Mouse (Mus musculus) embryonic facial prominence, embryonic 11.5 days (tissue): ENCODE data around the gene Rsf1. TPM values are rescaled to one million over a fixed set of nuclear protein-coding genes. Genes with fewer than 3 reads are reported as not detected.

Experiments used
- ATAC-seq: fragments of 200-750 bp; cut with Nextera tagmentation; replicated peaks from 2 replicates; pipeline ENCODE4 v1.8.0; 2017; ENCODE audit warnings: low read depth; ENCODE audit not compliant: insufficient number of reproducible peaks, low FRiP score, low TSS enrichment
- DNase-seq: peaks from one replicate; pipeline ENCODE4 v3.0.0-alpha.2; 2015; ENCODE audit warnings: low spot score
- H3K27ac ChIP-seq: fragments of 300-500 bp; sonication (generic); replicated peaks from 2 replicates; pipeline ENCODE4 v1.5.1; 2014; ENCODE audit warnings: mild to moderate bottlenecking, low read depth, low read length, control low read depth
- H3K27me3 ChIP-seq: fragments of 300-500 bp; sonication (generic); 2 replicates; pipeline ENCODE4 v1.6.1; 2014; ENCODE audit warnings: mild to moderate bottlenecking, low read length, moderate library complexity, mixed read lengths; ENCODE audit not compliant: control insufficient read depth, insufficient read depth
- H3K36me3 ChIP-seq: fragments of 300-500 bp; sonication (generic); replicated peaks from 2 replicates; pipeline ENCODE4 v1.6.1; 2014; ENCODE audit warnings: low read depth, mild to moderate bottlenecking, low read length, moderate library complexity, mixed read lengths; ENCODE audit not compliant: control insufficient read depth, insufficient read depth
- H3K4me1 ChIP-seq: fragments of 300-500 bp; sonication (generic); 2 replicates; pipeline ENCODE4 v1.6.1; 2014; ENCODE audit warnings: low read length, mixed read lengths; ENCODE audit not compliant: control insufficient read depth, insufficient read depth
- H3K4me2 ChIP-seq: fragments of 300-500 bp; sonication (generic); 2 replicates; pipeline ENCODE4 v1.6.1; 2014; ENCODE audit warnings: low read depth, mild to moderate bottlenecking, control low read depth, low read length, moderate library complexity
- H3K4me3 ChIP-seq: fragments of 300-500 bp; sonication (generic); 2 replicates; pipeline ENCODE4 v1.5.1; 2014; ENCODE audit warnings: low read depth, low read length, control low read depth
- H3K9ac ChIP-seq: fragments of 300-500 bp; sonication (generic); replicated peaks from 2 replicates; pipeline ENCODE4 v1.6.1; 2014; ENCODE audit warnings: mild to moderate bottlenecking, control low read depth, low read length
- H3K9me3 ChIP-seq: fragments of 300-500 bp; sonication (generic); replicated peaks from 2 replicates; pipeline ENCODE4 v1.6.1; 2016; ENCODE audit warnings: mild to moderate bottlenecking, low read length, inconsistent platforms, mixed read lengths; ENCODE audit not compliant: control insufficient read depth
- WGBS: fragments of 180-500 bp; shearing (Covaris S2); extraction: QIAGEN DNeasy Blood & Tissue Kit; methylation state at CpG from one replicate; pipeline ENCODE4 v1.1.7; 2014; 5-methylcytosine and 5-hydroxymethylcytosine counted together
- polyA plus RNA-seq: library from polyadenylated mRNA; unstranded; fragments of >200 nt; fragmentation: Nextera tagmentation; extraction: Ambion mirVana; gene quantifications from 2 replicates; pipeline ENCODE4 v1.2.1, GENCODE M21; 2014

Rsf1 gene
- polyA plus RNA-seq, 1 experiment from 2014 or later = 26.0 TPM

DNA sequence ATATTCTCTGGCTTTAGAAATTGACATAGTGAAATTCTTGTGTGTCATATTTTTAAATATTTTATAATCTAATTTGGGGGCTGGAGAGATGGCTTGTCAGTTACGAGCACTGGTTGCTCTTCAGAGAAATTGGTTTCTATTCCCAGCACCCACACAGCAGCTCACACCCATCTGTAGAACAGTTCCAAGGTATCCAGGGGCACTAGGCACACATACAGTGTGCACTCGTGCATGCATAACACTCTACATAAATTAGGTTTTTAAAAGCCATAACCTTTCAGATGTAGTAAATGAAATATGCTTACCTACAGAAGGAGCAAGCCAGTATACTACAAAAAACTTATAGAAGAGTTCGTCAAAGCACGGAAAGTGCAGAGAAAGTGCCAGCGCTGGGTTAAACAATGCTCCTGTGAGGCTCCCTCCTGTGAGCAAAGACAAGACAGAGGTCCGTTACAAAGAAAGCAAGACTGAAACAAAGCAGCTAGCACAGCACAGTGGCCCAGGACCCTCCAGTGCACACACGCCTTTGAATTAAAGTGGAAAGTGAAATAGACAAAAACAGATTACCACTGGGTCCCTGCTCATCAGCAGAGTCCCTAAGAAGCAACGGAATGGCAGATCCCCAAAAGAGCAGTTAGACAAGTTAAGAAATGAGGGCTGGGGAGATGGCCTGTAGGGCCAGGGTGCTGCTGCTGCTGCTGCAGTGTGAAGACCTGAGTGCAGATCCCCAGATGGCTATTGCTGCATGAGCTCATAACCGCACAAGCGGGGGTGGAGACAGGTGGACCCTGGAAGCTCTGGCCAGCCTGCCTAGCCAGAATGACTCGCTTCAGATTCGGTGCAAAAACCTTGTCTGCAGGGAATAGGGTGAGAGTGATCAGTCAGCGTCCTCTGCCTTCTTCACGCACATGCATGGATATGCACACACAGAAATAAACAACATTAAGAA lies 149.3 kb downstream of the Rsf1 start:
- 0 out of 2 replicates have a peak, but pooled peaks have one; percentile 8 for ATAC-seq
- 56% methylated on average over 14 of the region's 14 CpGs for WGBS
- Histone ChIP-seq H3K4me3 (no peak overlapping the region), H3K4me2 (no peak overlapping the region), H3K4me1 (no peaks in the 10 kb centered on the region), H3K9ac (no peak overlapping the region), H3K9me3 (no peaks in the 10 kb centered on the region), H3K36me3 (no peaks in the 10 kb centered on the region), H3K27ac (no peak overlapping the region), H3K27me3 (no peaks in the 10 kb centered on the region)
- DNase-seq = no peak

DNA sequence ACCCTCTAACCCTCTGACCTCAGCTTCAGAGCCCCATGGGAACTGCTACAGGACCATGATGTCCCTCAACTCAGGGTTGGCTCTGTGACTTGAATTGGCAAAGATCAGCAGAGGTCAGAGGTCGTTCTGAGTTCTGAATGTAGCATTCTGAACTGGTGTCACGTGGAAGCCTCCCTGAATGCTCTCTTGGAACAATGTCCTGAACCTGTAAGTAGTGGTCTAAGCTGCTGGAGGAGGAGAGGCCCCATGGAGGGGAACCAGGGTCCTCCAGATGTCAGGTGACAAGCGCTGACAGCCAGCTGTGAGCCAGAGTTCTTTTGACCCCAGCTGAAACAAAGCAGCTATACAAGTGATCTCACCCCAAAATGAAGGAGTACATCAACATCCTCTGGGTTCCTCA lies 150.7 kb downstream of the Rsf1 start:
- Histone ChIP-seq H3K9ac (no peak overlapping the region), H3K27ac (no peak overlapping the region), H3K4me2 (no peak overlapping the region), H3K4me3 (no peak overlapping the region), H3K9me3 (no peaks in the 10 kb centered on the region), H3K36me3 (no peaks in the 10 kb centered on the region), H3K4me1 (no peaks in the 10 kb centered on the region), H3K27me3 (no peaks in the 10 kb centered on the region)
- DNase-seq (no peak), ATAC-seq (no peak)
- 40% methylated on average over 3 of the region's 3 CpGs for WGBS

DNA sequence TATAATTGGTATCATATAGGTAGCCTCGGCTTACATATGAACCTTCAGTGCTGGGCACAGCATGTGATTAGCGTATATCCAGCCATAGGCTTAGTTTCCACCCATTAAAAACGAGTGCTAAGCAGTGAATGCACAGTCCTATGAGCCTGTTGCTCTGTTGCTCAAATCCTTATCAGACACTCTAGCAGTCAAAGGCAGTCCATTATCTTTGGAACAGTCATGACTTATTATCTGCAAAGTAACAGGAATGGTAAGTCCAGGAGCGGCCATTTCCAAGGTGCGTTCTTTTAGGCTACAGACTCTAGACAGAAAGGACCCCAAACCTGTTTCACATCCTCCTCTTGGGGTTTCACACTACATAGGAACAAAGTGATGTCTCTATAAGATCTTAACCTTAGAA lies 153.9 kb downstream of the Rsf1 start:
- Histone ChIP-seq H3K4me2 (no peak overlapping the region), H3K9ac (no peak overlapping the region), H3K4me3 (no peak overlapping the region), H3K27me3 (peaks cover 2% of the 10 kb centered on the region; the same call in 1 of the 2 replicates), H3K36me3 (no peaks in the 10 kb centered on the region), H3K27ac (no peak overlapping the region), H3K4me1 (no peaks in the 10 kb centered on the region; the same call in 1 of the 2 replicates), H3K9me3 (no peaks in the 10 kb centered on the region)
- WGBS = 89% methylated on average over 5 of the region's 5 CpGs
- no peak for DNase-seq
- ATAC-seq = no peak

DNA sequence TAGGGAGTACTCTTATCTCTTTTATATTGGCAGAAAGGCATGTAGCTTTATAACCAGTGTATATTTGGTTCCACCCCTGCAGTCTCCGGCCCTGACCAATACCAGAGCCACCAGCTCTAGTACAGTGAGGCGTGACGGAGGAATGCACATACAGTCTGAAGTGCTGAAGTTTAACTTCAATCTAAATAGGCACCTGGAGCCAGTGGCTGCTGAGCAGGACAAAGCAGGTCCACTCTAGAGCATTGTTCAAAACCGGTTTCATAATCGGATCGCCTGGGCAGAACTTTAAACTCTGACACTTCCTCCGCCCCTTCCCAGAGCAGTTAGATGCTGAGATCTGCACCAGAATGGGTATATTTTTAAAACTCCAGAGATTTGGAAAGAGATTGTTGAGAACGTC lies 155.3 kb downstream of the Rsf1 start:
- 86% methylated on average over 8 of the region's 8 CpGs for WGBS
- H3K27me3 ChIP-seq = peaks cover 2% of the 10 kb centered on the region; the same call in 1 of the 2 replicates
- no peaks in the 10 kb centered on the region; the same call in 1 of the 2 replicates for H3K4me1 ChIP-seq
- H3K36me3 ChIP-seq = no peaks in the 10 kb centered on the region
- H3K4me3 ChIP-seq = no peak overlapping the region
- H3K27ac ChIP-seq = no peak overlapping the region
- H3K9me3 ChIP-seq = no peaks in the 10 kb centered on the region
- DNase-seq (no peak), ATAC-seq (no peak)
- H3K4me2 ChIP-seq = no peak overlapping the region
- H3K9ac ChIP-seq = no peak overlapping the region

DNA sequence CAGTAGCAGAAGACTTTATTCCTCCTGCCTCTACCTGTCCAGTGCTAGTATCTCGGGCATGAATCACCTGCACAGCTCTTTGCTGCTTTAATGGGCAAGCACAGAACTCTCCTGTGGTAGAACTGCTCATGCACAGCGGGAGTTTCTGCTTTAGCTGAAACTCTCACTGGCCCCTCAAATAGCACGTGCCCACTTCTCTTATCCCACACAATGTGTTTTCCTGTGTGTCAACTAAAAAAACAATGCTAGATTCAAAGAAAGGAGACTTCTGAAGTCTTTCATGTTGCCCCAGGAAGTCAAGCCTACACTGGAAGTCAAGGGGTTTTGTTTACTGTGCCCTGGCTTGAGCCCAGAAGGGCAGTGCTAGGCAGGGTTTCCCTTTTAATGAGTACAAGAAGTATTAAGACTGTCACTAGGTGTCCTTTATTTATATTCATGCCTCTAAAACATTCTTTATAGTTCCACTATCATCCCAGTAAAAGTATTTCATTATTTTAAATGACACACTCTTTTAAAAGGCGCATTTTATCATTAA lies 156.3 kb downstream of the Rsf1 start:
- DNase-seq (no peak), ATAC-seq (no peak)
- peaks cover 2% of the 10 kb centered on the region; the same call in 1 of the 2 replicates for H3K27me3 ChIP-seq
- no peak overlapping the region for H3K4me2 ChIP-seq
- no peak overlapping the region for H3K27ac ChIP-seq
- WGBS = 44% methylated on average over 4 of the region's 4 CpGs
- no peak overlapping the region for H3K9ac ChIP-seq
- H3K9me3 ChIP-seq = no peaks in the 10 kb centered on the region
- no peaks in the 10 kb centered on the region; the same call in 1 of the 2 replicates for H3K4me1 ChIP-seq
- no peak overlapping the region for H3K4me3 ChIP-seq
- H3K36me3 ChIP-seq = no peaks in the 10 kb centered on the region

DNA sequence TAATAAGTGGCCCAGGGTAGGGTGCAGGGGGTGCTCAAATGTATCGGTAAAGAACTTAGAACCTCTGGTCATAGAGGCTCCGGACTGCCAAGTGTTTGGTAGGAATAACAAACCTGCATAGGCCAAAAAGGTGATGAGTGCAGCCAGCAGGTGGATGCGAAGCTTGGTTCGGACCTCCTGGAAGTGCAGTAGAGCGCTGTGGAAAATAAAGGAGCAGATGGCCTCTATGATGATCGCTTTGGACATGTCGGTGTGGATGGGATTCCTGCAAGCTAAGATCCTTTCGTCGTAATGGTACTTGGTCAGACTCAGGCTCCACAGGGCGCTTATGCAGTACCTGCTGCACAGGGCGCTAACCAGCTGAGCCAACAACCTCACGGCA lies 157.6 kb downstream of the Rsf1 start:
- peak overlapping the region; percentile 50 for H3K9ac ChIP-seq
- no peaks in the 10 kb centered on the region for H3K9me3 ChIP-seq
- no peaks in the 10 kb centered on the region for H3K36me3 ChIP-seq
- DNase-seq (no peak), ATAC-seq (peak; percentile 2; the same call in 1 of the 2 replicates)
- peaks cover 2% of the 10 kb centered on the region; the same call in 1 of the 2 replicates for H3K27me3 ChIP-seq
- H3K4me3 ChIP-seq = peak overlapping the region; percentile 44
- WGBS = 6% methylated on average over 12 of the region's 12 CpGs
- H3K27ac ChIP-seq = no peak overlapping the region
- peak overlapping the region; percentile 90 for H3K4me2 ChIP-seq
- H3K4me1 ChIP-seq = no peaks in the 10 kb centered on the region; the same call in 1 of the 2 replicates

DNA sequence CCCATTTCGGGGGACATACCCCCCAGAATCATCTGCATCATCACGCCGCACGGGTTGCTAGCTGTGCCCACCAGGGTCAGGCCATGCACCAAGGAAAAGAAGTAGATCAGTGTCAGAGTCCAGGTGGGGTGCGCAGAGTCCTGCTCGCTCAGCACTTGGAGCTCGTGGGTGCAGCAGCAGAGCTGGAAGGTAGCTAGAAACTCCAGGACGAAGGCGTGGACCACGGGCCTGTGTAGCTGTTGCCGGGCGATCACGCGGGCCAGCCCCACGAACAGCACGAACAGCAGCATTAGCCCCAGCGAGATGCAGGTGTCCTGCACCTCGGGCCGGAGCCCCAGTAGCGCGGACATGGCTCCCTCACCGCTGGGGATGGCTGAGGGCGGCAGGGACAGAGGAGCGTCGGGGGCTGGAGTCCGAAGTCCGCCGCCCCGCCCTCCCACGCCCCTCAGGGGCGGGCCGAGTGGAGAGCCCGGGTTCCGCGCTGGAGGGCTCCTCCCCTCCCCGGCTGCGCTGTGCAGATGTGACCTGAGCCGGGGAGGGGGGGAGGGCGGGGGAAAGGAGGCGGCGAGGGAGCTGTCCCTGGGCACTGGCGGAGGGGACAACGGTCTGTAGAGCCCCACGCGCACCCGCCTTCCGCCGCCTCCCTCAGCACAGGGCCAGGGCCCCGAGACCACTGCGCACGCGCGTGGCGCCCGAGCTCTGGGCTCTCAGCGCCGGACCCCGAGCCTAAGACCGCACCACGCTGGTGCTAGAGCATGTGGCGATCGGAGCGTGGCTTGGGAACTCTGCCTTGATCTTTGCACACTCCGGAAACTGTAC lies 158.2 kb downstream of the Rsf1 start, which contains the start of gene Aqp11:
TSS of gene Aqp11 (minus strand) at position 652 of the 819 bp plus-strand sequence.
- under 1% methylated on average over 50 of the region's 64 CpGs for WGBS
- no peak within 1 kb of the TSS for H3K27ac ChIP-seq
- DNase-seq (peak; percentile 90), ATAC-seq (peak; percentile 96)
- H3K9ac ChIP-seq = peak within 1 kb of the TSS; percentile 50
- H3K9me3 ChIP-seq = no peaks in the 10 kb centered on the region
- H3K4me3 ChIP-seq = peak within 1 kb of the TSS; percentile 44
- peak within 1 kb of the TSS; percentile 90 for H3K4me2 ChIP-seq
- H3K36me3 ChIP-seq = no peaks in the 10 kb centered on the region
- peaks cover 2% of the 10 kb centered on the region; the same call in 1 of the 2 replicates for H3K27me3 ChIP-seq
- no peaks in the 10 kb centered on the region; the same call in 1 of the 2 replicates for H3K4me1 ChIP-seq
